Mouse (Mus musculus) megakaryocyte, embryonic 14.5 days (primary cell): ENCODE data around the gene Wdr83os. TPM values are rescaled to one million over a fixed set of nuclear protein-coding genes. Genes with fewer than 3 reads are reported as not detected.
A peak's percentile ranks its signal among the peaks of the same experiment; 100 is the strongest.
"Not testable (repeated sequence)": the region's sequence is repeated elsewhere in the genome, so short reads cannot be mapped to it uniquely, and the experiment has no call there.

ENCODE experiments used
- H3K27me3 ChIP-seq: replicated peaks from 2 replicates; pipeline ENCODE3; 2012; ENCODE audit warnings: inconsistent platforms
- H3K36me3 ChIP-seq: replicated peaks from 2 replicates; pipeline ENCODE3; 2012; ENCODE audit warnings: low read length, inconsistent platforms, mixed read lengths
- H3K4me1 ChIP-seq: 2 replicates; pipeline ENCODE4 v1.6.1; 2012; ENCODE audit warnings: inconsistent platforms
- H3K4me3 ChIP-seq: replicated peaks from 2 replicates; pipeline ENCODE3; 2012; ENCODE audit warnings: moderate library complexity, mild to moderate bottlenecking, inconsistent platforms
- H3K9me3 ChIP-seq: 2 replicates; pipeline ENCODE4 v1.6.1; 2012; ENCODE audit warnings: inconsistent platforms
- FLI1 ChIP-seq: IDR thresholded peaks from 2 replicates; pipeline ENCODE4 v1.6.1; 2012; ENCODE audit warnings: low read length, inconsistent platforms, mixed read lengths
- GATA1 ChIP-seq: IDR thresholded peaks from 3 replicates; pipeline ENCODE4 v1.6.1; 2012; ENCODE audit warnings: mixed read lengths, low read length, inconsistent platforms, borderline replicate concordance
- polyA plus RNA-seq: library from polyadenylated mRNA; stranded (reverse); fragments of >175 nt; gene quantifications from 2 replicates; pipeline ENCODE4 v1.2.3, GENCODE M21; 2012; ENCODE audit warnings: low replicate concordance; ENCODE audit not compliant: insufficient read depth

Gene Wdr83os
- polyA plus RNA-seq, 1 experiment = 10.6 TPM

DNA sequence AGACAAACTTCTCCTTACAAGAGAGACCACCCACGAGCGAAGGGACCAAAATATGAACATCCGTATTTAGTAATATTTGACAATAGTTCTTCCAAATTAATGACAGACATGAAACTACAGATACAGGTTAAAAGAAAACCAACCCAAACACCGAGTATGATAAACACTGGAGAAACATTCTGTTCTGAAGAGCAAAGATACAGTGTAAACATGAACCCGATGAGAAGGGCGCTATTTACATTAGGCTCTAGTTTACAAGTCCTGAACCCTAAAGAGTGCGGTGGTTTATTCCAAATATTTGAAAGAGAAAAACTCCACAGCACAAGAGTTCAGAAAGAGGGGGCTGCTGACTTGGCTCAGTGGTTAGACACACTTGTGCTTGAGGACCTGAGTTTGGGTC is 36.4 kb downstream of the Wdr83os start:
- Histone ChIP-seq H3K36me3 (no peaks in the 10 kb centered on the region), H3K27me3 (peaks cover 17% of the 10 kb centered on the region), H3K4me3 (no peak overlapping the region), H3K4me1 (peaks cover 5% of the 10 kb centered on the region), H3K9me3 (peaks cover 4% of the 10 kb centered on the region; the same call in 1 of the 2 replicates)
- TF ChIP-seq FLI1 = no peak
- no peak for TF ChIP-seq GATA1

DNA sequence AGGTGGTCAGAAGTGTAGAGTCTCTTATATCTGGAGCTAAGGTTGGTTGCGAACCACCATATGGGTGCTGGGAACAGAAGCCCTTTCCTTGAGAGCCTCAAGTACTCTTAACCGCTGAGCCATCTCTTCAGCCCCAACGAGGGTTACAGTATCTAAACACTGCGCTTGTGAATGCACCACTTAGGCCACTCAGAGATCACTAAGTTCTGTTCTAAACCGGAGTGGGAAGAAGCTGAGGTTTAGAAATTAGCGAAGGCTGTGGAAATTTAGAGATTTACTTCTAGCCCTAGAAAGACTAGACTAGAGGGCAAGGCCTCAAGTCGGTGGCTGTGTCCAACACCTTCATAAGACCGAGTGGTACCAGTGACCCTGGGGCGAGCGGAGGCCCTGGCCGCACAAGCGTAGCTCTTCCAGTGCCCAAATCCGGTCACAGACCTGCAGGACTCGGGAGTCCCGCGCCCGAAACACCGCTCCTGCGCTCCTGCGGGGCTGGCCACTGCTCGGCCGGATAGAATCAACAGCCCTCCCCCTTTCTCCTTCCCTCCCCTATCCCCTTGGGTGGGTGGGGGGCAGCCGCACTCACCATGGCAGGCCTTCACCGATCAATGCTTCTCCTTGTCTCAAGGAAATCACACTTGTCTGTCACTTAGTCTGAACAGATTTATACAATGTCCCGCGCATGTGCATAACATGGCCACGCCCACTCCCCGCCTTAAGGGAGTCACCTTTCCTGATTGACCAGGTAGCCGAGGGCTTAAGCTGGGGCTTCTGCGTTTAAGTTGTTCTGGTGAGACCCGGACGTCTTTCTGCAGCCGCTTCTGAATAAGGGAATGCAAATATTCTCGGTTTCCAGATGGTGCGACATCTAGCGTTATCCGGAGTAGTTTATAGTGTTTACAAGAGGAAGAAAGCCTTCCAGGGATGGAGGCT is 38.8 kb downstream of the Wdr83os start:
- Histone ChIP-seq H3K27me3 (peaks cover 25% of the 10 kb centered on the region), H3K4me3 (peak overlapping the region; percentile 81), H3K4me1 (peaks cover 5% of the 10 kb centered on the region), H3K9me3 (no peaks in the 10 kb centered on the region; the same call in 1 of the 2 replicates), H3K36me3 (no peaks in the 10 kb centered on the region)
- TF ChIP-seq GATA1 (no peak), FLI1 (no peak)

DNA sequence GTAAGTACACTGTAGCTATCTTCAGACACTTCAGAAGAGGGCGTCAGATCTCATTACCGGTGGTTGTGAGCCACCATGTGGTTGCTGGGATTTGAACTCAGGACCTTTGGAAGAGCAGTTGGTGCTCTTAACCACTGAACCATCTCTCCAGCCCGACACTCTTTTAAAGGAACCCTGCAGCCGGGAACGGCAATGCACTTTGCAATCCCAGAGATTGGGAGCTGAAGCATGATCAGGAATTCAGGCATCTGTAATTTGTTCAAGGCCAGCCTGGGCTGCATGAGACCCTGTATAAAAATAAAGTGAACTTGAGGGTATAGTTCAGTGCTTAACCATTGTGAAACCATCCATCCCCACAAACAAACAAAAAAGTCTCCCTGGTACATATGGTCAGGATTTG is 39.7 kb downstream of the Wdr83os start:
- not testable (repeated sequence) for H3K4me3 ChIP-seq, H3K4me1 ChIP-seq, H3K9me3 ChIP-seq, H3K36me3 ChIP-seq
- peaks cover 26% of the 10 kb centered on the region for H3K27me3 ChIP-seq

DNA sequence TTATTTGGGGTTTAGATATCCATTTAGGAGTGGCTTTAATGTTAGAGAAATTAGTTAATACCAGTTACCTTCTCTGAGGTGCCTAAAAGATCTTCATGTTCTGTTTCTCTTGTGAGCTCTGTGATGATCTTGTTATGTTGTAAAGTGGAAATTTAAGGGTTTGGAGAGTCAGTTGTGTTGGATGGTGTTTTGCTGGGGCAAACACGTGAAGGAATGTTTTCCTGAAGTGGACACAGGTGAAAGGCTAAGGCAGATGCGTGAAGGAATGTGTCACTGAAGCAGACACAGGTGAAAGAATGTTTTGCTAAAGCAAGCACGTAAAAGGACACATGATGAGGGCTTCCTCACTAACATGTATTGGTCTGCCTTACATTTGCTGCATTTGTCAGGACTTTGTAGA is 42.5 kb downstream of the Wdr83os start, which contains the start of gene Zfp791:
TSS of gene Zfp791 (minus strand) at position 101 of the 400 bp plus-strand sequence.
- no peak for TF ChIP-seq FLI1
- TF ChIP-seq GATA1 = no peak
- Histone ChIP-seq H3K4me3 (no peak within 1 kb of the TSS), H3K4me1 (peaks cover 5% of the 10 kb centered on the region), H3K27me3 (peaks cover 23% of the 10 kb centered on the region), H3K36me3 (no peaks in the 10 kb centered on the region), H3K9me3 (no peaks in the 10 kb centered on the region; the same call in 1 of the 2 replicates)

DNA sequence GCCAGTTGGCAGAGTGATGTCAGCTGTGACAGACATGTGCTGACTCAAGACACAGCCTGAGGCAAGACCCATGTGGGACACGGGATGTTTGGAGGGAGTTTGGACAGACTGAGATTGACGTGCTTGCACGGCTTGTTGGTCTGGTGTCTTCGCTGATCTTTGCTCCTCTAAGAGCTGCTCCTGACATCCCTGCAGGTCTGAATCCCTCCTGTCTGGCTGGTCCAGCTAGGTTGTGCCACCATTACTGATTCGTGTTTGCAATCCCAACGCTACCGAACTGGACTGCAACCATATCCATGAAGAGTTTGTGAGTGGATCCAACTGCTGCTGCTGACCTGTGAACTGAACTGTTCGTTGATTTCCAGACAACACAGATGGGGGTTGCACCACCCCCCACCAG is 43.2 kb downstream of the Wdr83os start:
- Histone ChIP-seq H3K9me3 (no peaks in the 10 kb centered on the region; the same call in 1 of the 2 replicates), H3K27me3 (peaks cover 20% of the 10 kb centered on the region), H3K36me3 (no peaks in the 10 kb centered on the region), H3K4me1 (peaks cover 5% of the 10 kb centered on the region), H3K4me3 (no peak overlapping the region)
- no peak for TF ChIP-seq GATA1
- no peak for TF ChIP-seq FLI1

Other genes with a start within 250 kb of the Wdr83os start
- 37.4 and 49.3 TPM in 2 replicates for gene Gadd45gip1, start 249.2 kb upstream of the Wdr83os start, polyA plus RNA-seq
- gene Rad23a, start 240.1 kb upstream of the Wdr83os start, polyA plus RNA-seq = 338 and 623 TPM in 2 replicates
- gene Calr, start 233.8 kb upstream of the Wdr83os start, polyA plus RNA-seq = 235 and 510 TPM in 2 replicates
- 30.7 and 64.8 TPM in 2 replicates for gene Farsa, start 223.8 kb upstream of the Wdr83os start, polyA plus RNA-seq
- 24.3 and 63.0 TPM in 2 replicates for gene Syce2, start 208.6 kb upstream of the Wdr83os start, polyA plus RNA-seq
- gene Gcdh, start 186.8 kb upstream of the Wdr83os start, polyA plus RNA-seq = 13.9 and 24.1 TPM in 2 replicates
- gene Klf1, start 178.8 kb upstream of the Wdr83os start, polyA plus RNA-seq = 7.9 and 11.9 TPM in 2 replicates
- 3.5 and 13.5 TPM in 2 replicates for gene Dnase2a, start 172.2 kb upstream of the Wdr83os start, polyA plus RNA-seq
- gene Mast1, start 143.4 kb upstream of the Wdr83os start, polyA plus RNA-seq = 0.20 TPM in 1 of 2 replicates, not detected in the other
- not detected in 2 replicates for gene Rtbdn, start 133.7 kb upstream of the Wdr83os start, polyA plus RNA-seq
- gene Gm49661, start 111.3 kb upstream of the Wdr83os start, polyA plus RNA-seq = not detected in 2 replicates
- 68.6 and 73.1 TPM in 2 replicates for gene Prdx2, start 111.2 kb upstream of the Wdr83os start, polyA plus RNA-seq
- 248 and 286 TPM in 2 replicates for gene Rnaseh2a, start 111.0 kb upstream of the Wdr83os start, polyA plus RNA-seq
- 743 and 797 TPM in 2 replicates for gene Junb, start 102.0 kb upstream of the Wdr83os start, polyA plus RNA-seq
- gene Hook2, start 90.1 kb upstream of the Wdr83os start, polyA plus RNA-seq = 7.3 and 8.9 TPM in 2 replicates
- 0.27 TPM in 1 of 2 replicates, not detected in the other for gene Best2, start 66.2 kb upstream of the Wdr83os start, polyA plus RNA-seq
- 103 and 181 TPM in 2 replicates for gene Asna1, start 55.5 kb upstream of the Wdr83os start, polyA plus RNA-seq
- 123 and 539 TPM in 2 replicates for gene Trir, start 53.9 kb upstream of the Wdr83os start, polyA plus RNA-seq
- gene Tnpo2, start 43.8 kb upstream of the Wdr83os start, polyA plus RNA-seq = 5.1 and 5.3 TPM in 2 replicates
- 14.6 and 15.5 TPM in 2 replicates for gene Fbxw9, start 20.7 kb upstream of the Wdr83os start, polyA plus RNA-seq
- 8.7 TPM in 1 of 2 replicates, not detected in the other for gene Gm5741, start 12.8 kb upstream of the Wdr83os start, polyA plus RNA-seq
- gene Dhps, start 9.0 kb upstream of the Wdr83os start, polyA plus RNA-seq = 43.5 and 103 TPM in 2 replicates
- gene Wdr83, start 566 bp downstream of the Wdr83os start, polyA plus RNA-seq = 19.7 TPM in 1 of 2 replicates, not detected in the other
- gene Man2b1, start 2.5 kb downstream of the Wdr83os start, polyA plus RNA-seq = 3.8 and 26.4 TPM in 2 replicates
- gene Zfp791, start 42.4 kb downstream of the Wdr83os start, polyA plus RNA-seq = not detected in 2 replicates
- not detected in 2 replicates for gene Cks1brt, start 71.2 kb downstream of the Wdr83os start, polyA plus RNA-seq
- gene Olfr371, start 145.2 kb downstream of the Wdr83os start, polyA plus RNA-seq = not detected in 2 replicates
- 5.9 TPM in 1 of 2 replicates, not detected in the other for gene Orc6, start 218.9 kb downstream of the Wdr83os start, polyA plus RNA-seq
- gene Vps35, start 219.1 kb downstream of the Wdr83os start, polyA plus RNA-seq = 3.8 TPM in 1 of 2 replicates, not detected in the other